Mouse (Mus musculus): Measurements from ENCODE around the gene Anxa1.

DNA sequence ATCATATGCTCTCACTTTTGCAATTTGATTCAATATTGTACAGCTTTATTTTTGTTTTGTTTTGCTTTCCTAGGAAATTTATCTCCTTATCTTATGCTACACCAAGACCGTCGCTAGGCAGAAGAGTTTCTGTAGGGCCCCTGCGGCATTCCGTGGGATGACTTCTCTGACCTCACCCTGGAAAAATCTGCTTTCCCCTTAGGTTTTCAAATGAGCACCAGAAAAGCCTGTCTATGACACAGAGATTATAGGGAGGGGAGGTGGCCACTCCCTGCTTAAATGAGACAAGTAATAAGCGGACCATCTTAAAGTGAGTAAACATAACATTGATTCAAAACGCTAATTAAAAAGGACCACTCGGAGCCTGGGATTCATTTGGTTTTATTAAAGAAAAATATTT lies 1.0 kb downstream of the Anxa1 start:
- TF ChIP-seq CTCF (IDR thresholded peaks at IDR 0.05; ENCODE audit: extremely low read depth, insufficient read depth, low read length) (no peak), POLR2A (IDR thresholded peaks at IDR 0.05; ENCODE audit: extremely low read depth, insufficient read depth, low read length) (no peak)
